Mouse (Mus musculus) heart, postnatal 36 days (tissue): ENCODE measurements around the gene Cntrl. TPM values are rescaled to one million over a fixed set of nuclear protein-coding genes. Genes with fewer than 3 reads are reported as not detected.

Experiments used
- DNase-seq, 2 experiments: peaks; one replicate each; pipeline ENCODE4 v3.0.0; 2021 to 2022
- intact Hi-C: fragments of 180-260 bp; cut with DNase I; formaldehyde crosslinking; loops from one replicate; pipeline ENCODE4 v1.15.1; 2025
- total RNA-seq, 2 experiments: library from RNA; stranded (reverse); gene quantifications; 2 replicates each; pipeline ENCODE4 v1.2.3; 2021

Gene Cntrl
- total RNA-seq, 2 experiments from 2014 or later = 6.9 to 8.0 TPM

GRCm38 (mm10) chr2:35213345-35213910 is 104.1 kb downstream of the Cntrl start:
- no peak for DNase-seq
- intact Hi-C loops = loop anchor here (5.0 kb wide), 1 partner anchor 184 kb away; the partner anchor contains the start of gene 4930402F06Rik

GRCm38 (mm10) chr2:35214881-35215358 is 105.6 kb downstream of the Cntrl start:
- intact Hi-C loops = loop anchor here (1.0 to 5.0 kb wide), 2 partner anchors 55 to 182 kb away; partner anchors contain the start of gene 4930402F06Rik
- DNase-seq = peak; percentile 88 to 89

GRCm38 (mm10) chr2:35215363-35215762 is 106.1 kb downstream of the Cntrl start:
- no peak for DNase-seq
- intact Hi-C loops = no loop called here

GRCm38 (mm10) chr2:35216701-35217100 is 107.4 kb downstream of the Cntrl start:
- DNase-seq = no peak
- intact Hi-C loops = no loop called here

- DNase-seq = no peak
- intact Hi-C loops = no loop called here
Measured at GRCm38 (mm10) chr2:35218736-35219135, 109.4 kb downstream of the Cntrl start.

- intact Hi-C loops = no loop called here
- DNase-seq = no peak
Measured at GRCm38 (mm10) chr2:35222822-35223391, 113.6 kb downstream of the Cntrl start.

- intact Hi-C loops = no loop called here
- DNase-seq = no peak
Measured at GRCm38 (mm10) chr2:35224285-35224684, 115.0 kb downstream of the Cntrl start.

GRCm38 (mm10) chr2:35228145-35228544 is 118.9 kb downstream of the Cntrl start:
- intact Hi-C loops = no loop called here
- no peak for DNase-seq

Other genes with a start within 250 kb of the Cntrl start
- under 1 TPM; 0.69 to 0.76 TPM for gene Cutal, start 235.1 kb upstream of the Cntrl start, total RNA-seq
- 10 to 100 TPM; 13.0 to 14.3 TPM for gene Psmd5, start 234.5 kb upstream of the Cntrl start, total RNA-seq
- gene Phf19, start 195.5 kb upstream of the Cntrl start, total RNA-seq = under 1 TPM; 0.78 to 0.98 TPM
- 1 to 10 TPM in 1 of 2 experiments, under 1 TPM in 1; 1.00 to 1.8 TPM for gene Traf1, start 147.7 kb upstream of the Cntrl start, total RNA-seq
- gene Hc, start 48.1 kb upstream of the Cntrl start, total RNA-seq = not detected
- gene AI182371, start 7.9 kb upstream of the Cntrl start, total RNA-seq = under 1 TPM in 1 of 2 experiments, not detected in 1; 0.27 TPM
- 100 to 1,000 TPM; 133 to 134 TPM for gene Rab14, start 91.6 kb downstream of the Cntrl start, total RNA-seq
- 100 to 1,000 TPM; 969 to 984 TPM for gene Gsn, start 146.9 kb downstream of the Cntrl start, total RNA-seq
- 10 to 100 TPM; 79.9 to 88.4 TPM for gene Stom, start 227.5 kb downstream of the Cntrl start, total RNA-seq